Mouse (Mus musculus): ENCODE measurements at regions not wholly inside any gene's neighbourhood (a gene's known extent, or its start where the extent isn't known, plus 50 kb on each side); places are given as distances from the start of the nearest gene placed in this dataset.
A peak's percentile ranks its signal among the peaks of the same experiment; 100 is the strongest.

- H3K36me3 ChIP-seq (ENCODE audit: control insufficient read depth, insufficient read depth, low read length) = no peaks in the 10 kb centered on the region
- H3K4me3 ChIP-seq (ENCODE audit: low read depth, low read length) = no peak overlapping the region
- H3K9me3 ChIP-seq (ENCODE audit: control insufficient read depth, low read length) = no peaks in the 10 kb centered on the region
- no peak overlapping the region for H3K27ac ChIP-seq (ENCODE audit: low read depth)
- DNase-seq (ENCODE audit: low spot score) (no peak), ATAC-seq (replicated peaks; ENCODE audit: low FRiP score, low TSS enrichment, low read depth) (no peak)
- no peak overlapping the region for H3K9ac ChIP-seq (ENCODE audit: low read length)
- no peaks in the 10 kb centered on the region for H3K4me1 ChIP-seq (replicated peaks; ENCODE audit: control insufficient read depth, insufficient read depth, low read length)
- no peak overlapping the region for H3K4me2 ChIP-seq (ENCODE audit: low read length)
- H3K27me3 ChIP-seq (replicated peaks; ENCODE audit: control insufficient read depth, insufficient read depth, low read length) = no peaks in the 10 kb centered on the region
Measured at GRCm38 (mm10) chr1:119364901-119365300, 57.1 kb downstream of the Inhbb start.

DNA sequence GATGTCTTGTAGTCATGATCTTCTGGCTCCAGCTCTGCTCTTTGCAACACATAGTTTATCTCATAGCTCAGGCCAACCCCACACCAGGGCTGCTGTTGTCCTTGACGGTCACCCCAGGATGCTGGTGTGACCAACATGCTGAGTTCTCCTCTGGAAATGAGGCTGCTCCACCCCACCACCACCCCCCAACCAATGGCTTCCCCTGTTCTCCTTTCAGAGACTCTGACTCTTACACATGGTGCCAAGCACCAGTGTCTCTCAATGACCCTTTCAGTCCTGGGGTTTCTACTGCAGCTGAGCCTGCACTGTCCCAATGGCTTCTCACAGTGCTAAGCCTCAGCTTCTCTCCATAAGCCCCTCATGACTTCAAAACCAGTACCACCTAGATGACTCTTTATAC, 64.0 kb downstream of the Inhbb start:
- H3K27me3 ChIP-seq (replicated peaks; ENCODE audit: control insufficient read depth, insufficient read depth, low read length) = no peaks in the 10 kb centered on the region
- no peak overlapping the region for H3K9ac ChIP-seq (ENCODE audit: low read length)
- H3K9me3 ChIP-seq (ENCODE audit: control insufficient read depth, low read length) = no peaks in the 10 kb centered on the region
- no peaks in the 10 kb centered on the region for H3K36me3 ChIP-seq (ENCODE audit: control insufficient read depth, insufficient read depth, low read length)
- H3K4me3 ChIP-seq (ENCODE audit: low read depth, low read length) = no peak overlapping the region
- no peaks in the 10 kb centered on the region for H3K4me1 ChIP-seq (replicated peaks; ENCODE audit: control insufficient read depth, insufficient read depth, low read length)
- WGBS = 86% methylated on average over 1 of the region's 1 CpGs
- DNase-seq (ENCODE audit: low spot score) (no peak), ATAC-seq (replicated peaks; ENCODE audit: low FRiP score, low TSS enrichment, low read depth) (no peak)
- no peak overlapping the region for H3K27ac ChIP-seq (ENCODE audit: low read depth)
- no peak overlapping the region for H3K4me2 ChIP-seq (ENCODE audit: low read length)

DNA sequence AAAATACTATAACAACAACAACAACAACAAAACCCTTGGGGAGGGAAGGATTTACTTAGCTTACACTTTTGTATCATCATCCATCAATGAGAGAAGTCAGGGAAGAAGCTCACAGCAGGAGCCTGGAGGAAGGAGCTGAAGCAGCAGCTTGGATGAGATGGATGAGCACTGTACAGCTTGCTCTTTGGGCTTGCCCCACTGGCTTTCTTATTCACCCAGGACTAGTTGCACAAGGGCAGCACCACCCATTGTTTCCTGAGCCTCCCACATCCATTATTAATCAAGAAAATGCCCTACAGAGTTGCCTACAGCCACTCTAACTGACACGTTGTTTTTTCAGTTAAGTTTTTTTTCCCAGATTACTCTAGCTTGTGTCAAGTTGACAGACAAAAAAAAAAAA, 65.1 kb downstream of the Inhbb start:
- Histone ChIP-seq H3K4me2 (ENCODE audit: low read length) (no peak overlapping the region), H3K4me3 (ENCODE audit: low read depth, low read length) (no peak overlapping the region), H3K9me3 (ENCODE audit: control insufficient read depth, low read length) (no peaks in the 10 kb centered on the region), H3K27ac (ENCODE audit: low read depth) (no peak overlapping the region), H3K4me1 (replicated peaks; ENCODE audit: control insufficient read depth, insufficient read depth, low read length) (no peaks in the 10 kb centered on the region), H3K36me3 (ENCODE audit: control insufficient read depth, insufficient read depth, low read length) (no peaks in the 10 kb centered on the region), H3K9ac (ENCODE audit: low read length) (no peak overlapping the region), H3K27me3 (replicated peaks; ENCODE audit: control insufficient read depth, insufficient read depth, low read length) (no peaks in the 10 kb centered on the region)
- no peak for DNase-seq (ENCODE audit: low spot score)
- 62% methylated on average over 1 of the region's 1 CpGs for WGBS
- no peak for ATAC-seq (replicated peaks; ENCODE audit: low FRiP score, low TSS enrichment, low read depth)

- no peaks in the 10 kb centered on the region for H3K9me3 ChIP-seq (ENCODE audit: control insufficient read depth, low read length)
- no peak for DNase-seq (ENCODE audit: low spot score)
- WGBS = 85% methylated on average over 5 of the region's 5 CpGs
- no peak overlapping the region for H3K27ac ChIP-seq (ENCODE audit: low read depth)
- H3K9ac ChIP-seq (ENCODE audit: low read length) = no peak overlapping the region
- H3K4me1 ChIP-seq (replicated peaks; ENCODE audit: control insufficient read depth, insufficient read depth, low read length) = no peaks in the 10 kb centered on the region
- H3K4me2 ChIP-seq (ENCODE audit: low read length) = no peak overlapping the region
- ATAC-seq (replicated peaks; ENCODE audit: low FRiP score, low TSS enrichment, low read depth) = no peak
- no peak overlapping the region for H3K4me3 ChIP-seq (ENCODE audit: low read depth, low read length)
- no peaks in the 10 kb centered on the region for H3K36me3 ChIP-seq (ENCODE audit: control insufficient read depth, insufficient read depth, low read length)
- H3K27me3 ChIP-seq (replicated peaks; ENCODE audit: control insufficient read depth, insufficient read depth, low read length) = no peaks in the 10 kb centered on the region
Measured at GRCm38 (mm10) chr1:119355456-119355855, 66.6 kb downstream of the Inhbb start.

GRCm38 (mm10) chr1:119351567-119351966, 70.5 kb downstream of the Inhbb start:
- no peak overlapping the region for H3K4me2 ChIP-seq (ENCODE audit: low read length)
- WGBS = 95% methylated on average over 8 of the region's 8 CpGs
- DNase-seq (ENCODE audit: low spot score) = no peak
- H3K27me3 ChIP-seq (replicated peaks; ENCODE audit: control insufficient read depth, insufficient read depth, low read length) = no peaks in the 10 kb centered on the region
- peaks cover 3% of the 10 kb centered on the region; the same call in 1 of the 2 replicates for H3K4me1 ChIP-seq (replicated peaks; ENCODE audit: control insufficient read depth, insufficient read depth, low read length)
- no peak overlapping the region for H3K27ac ChIP-seq (ENCODE audit: low read depth)
- ATAC-seq (replicated peaks; ENCODE audit: low FRiP score, low TSS enrichment, low read depth) = no peak
- H3K36me3 ChIP-seq (ENCODE audit: control insufficient read depth, insufficient read depth, low read length) = no peaks in the 10 kb centered on the region
- no peak overlapping the region for H3K9ac ChIP-seq (ENCODE audit: low read length)
- H3K4me3 ChIP-seq (ENCODE audit: low read depth, low read length) = no peak overlapping the region
- no peaks in the 10 kb centered on the region for H3K9me3 ChIP-seq (ENCODE audit: control insufficient read depth, low read length)

GRCm38 (mm10) chr1:119350846-119351245, 71.2 kb downstream of the Inhbb start:
- H3K9me3 ChIP-seq (ENCODE audit: control insufficient read depth, low read length) = no peaks in the 10 kb centered on the region
- H3K4me2 ChIP-seq (ENCODE audit: low read length) = no peak overlapping the region
- H3K9ac ChIP-seq (ENCODE audit: low read length) = no peak overlapping the region
- peaks cover 3% of the 10 kb centered on the region; the same call in 1 of the 2 replicates for H3K4me1 ChIP-seq (replicated peaks; ENCODE audit: control insufficient read depth, insufficient read depth, low read length)
- ATAC-seq (replicated peaks; ENCODE audit: low FRiP score, low TSS enrichment, low read depth) = no peak
- no peaks in the 10 kb centered on the region for H3K27me3 ChIP-seq (replicated peaks; ENCODE audit: control insufficient read depth, insufficient read depth, low read length)
- no peak overlapping the region for H3K27ac ChIP-seq (ENCODE audit: low read depth)
- H3K4me3 ChIP-seq (ENCODE audit: low read depth, low read length) = no peak overlapping the region
- 90% methylated on average over 4 of the region's 4 CpGs for WGBS
- DNase-seq (ENCODE audit: low spot score) = no peak
- no peaks in the 10 kb centered on the region for H3K36me3 ChIP-seq (ENCODE audit: control insufficient read depth, insufficient read depth, low read length)

DNA sequence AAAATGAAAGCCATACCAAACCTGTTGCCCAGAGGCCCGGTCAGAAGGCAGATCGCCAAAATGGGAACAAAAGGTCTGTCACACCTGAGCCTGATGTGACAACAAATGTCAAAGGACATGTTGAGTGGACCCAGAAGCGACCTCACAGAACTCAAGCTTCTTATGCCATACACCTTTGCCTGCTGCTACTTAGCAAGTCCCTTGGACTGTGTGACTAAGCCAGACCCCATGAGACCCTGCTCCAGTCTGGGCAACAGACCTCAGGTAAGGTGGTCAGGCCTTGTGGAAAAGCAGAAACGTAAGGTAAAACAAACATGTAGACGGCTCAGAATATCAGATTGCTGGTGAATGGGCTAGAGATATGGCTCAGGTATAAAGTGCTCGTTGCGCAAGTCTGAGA, 71.8 kb downstream of the Inhbb start:
- peaks cover 3% of the 10 kb centered on the region; the same call in 1 of the 2 replicates for H3K4me1 ChIP-seq (replicated peaks; ENCODE audit: control insufficient read depth, insufficient read depth, low read length)
- no peaks in the 10 kb centered on the region for H3K27me3 ChIP-seq (replicated peaks; ENCODE audit: control insufficient read depth, insufficient read depth, low read length)
- H3K4me2 ChIP-seq (ENCODE audit: low read length) = no peak overlapping the region
- ATAC-seq (replicated peaks; ENCODE audit: low FRiP score, low TSS enrichment, low read depth) (no peak), DNase-seq (ENCODE audit: low spot score) (no peak)
- no peak overlapping the region for H3K9ac ChIP-seq (ENCODE audit: low read length)
- WGBS = 88% methylated on average over 7 of the region's 7 CpGs
- H3K9me3 ChIP-seq (ENCODE audit: control insufficient read depth, low read length) = no peaks in the 10 kb centered on the region
- no peaks in the 10 kb centered on the region for H3K36me3 ChIP-seq (ENCODE audit: control insufficient read depth, insufficient read depth, low read length)
- H3K27ac ChIP-seq (ENCODE audit: low read depth) = no peak overlapping the region
- H3K4me3 ChIP-seq (ENCODE audit: low read depth, low read length) = no peak overlapping the region

- Histone ChIP-seq H3K4me3 (ENCODE audit: low read depth, low read length) (no peak overlapping the region), H3K4me1 (replicated peaks; ENCODE audit: control insufficient read depth, insufficient read depth, low read length) (peaks cover 3% of the 10 kb centered on the region; the same call in 1 of the 2 replicates), H3K27ac (ENCODE audit: low read depth) (no peak overlapping the region), H3K27me3 (replicated peaks; ENCODE audit: control insufficient read depth, insufficient read depth, low read length) (no peaks in the 10 kb centered on the region), H3K9ac (ENCODE audit: low read length) (0 out of 2 replicates have a peak overlapping the region, but pooled peaks have one; percentile 7), H3K36me3 (ENCODE audit: control insufficient read depth, insufficient read depth, low read length) (no peaks in the 10 kb centered on the region), H3K9me3 (ENCODE audit: control insufficient read depth, low read length) (no peaks in the 10 kb centered on the region), H3K4me2 (ENCODE audit: low read length) (no peak overlapping the region)
- ATAC-seq (replicated peaks; ENCODE audit: low FRiP score, low TSS enrichment, low read depth) (no peak; the same call in 1 of the 2 replicates), DNase-seq (ENCODE audit: low spot score) (no peak)
- WGBS = 29% methylated on average over 18 of the region's 18 CpGs
Measured at GRCm38 (mm10) chr1:119348456-119349208, 73.4 kb downstream of the Inhbb start.

DNA sequence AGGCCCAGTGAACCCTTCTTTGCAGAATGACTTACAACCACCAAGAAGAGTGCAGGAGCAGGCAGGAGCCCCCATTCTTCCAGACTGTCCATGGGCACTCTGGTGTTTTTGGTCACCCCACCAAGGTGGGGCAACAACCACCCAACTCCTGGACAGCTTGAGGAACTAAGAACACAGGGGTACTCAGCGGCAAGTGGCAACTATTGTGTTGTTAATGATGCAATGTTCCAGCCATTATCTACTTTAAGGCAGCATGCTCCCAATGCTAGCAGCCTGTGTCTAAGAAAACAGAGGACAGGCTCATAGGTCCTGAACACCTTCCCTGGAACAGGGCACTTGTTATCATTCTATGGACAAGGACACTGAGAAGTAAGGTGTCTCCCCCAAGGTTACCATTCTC, 74.3 kb downstream of the Inhbb start:
- H3K4me1 ChIP-seq (replicated peaks; ENCODE audit: control insufficient read depth, insufficient read depth, low read length) = peaks cover 3% of the 10 kb centered on the region; the same call in 1 of the 2 replicates
- H3K4me3 ChIP-seq (ENCODE audit: low read depth, low read length) = no peak overlapping the region
- no peak overlapping the region for H3K4me2 ChIP-seq (ENCODE audit: low read length)
- no peak overlapping the region for H3K27ac ChIP-seq (ENCODE audit: low read depth)
- H3K27me3 ChIP-seq (replicated peaks; ENCODE audit: control insufficient read depth, insufficient read depth, low read length) = no peaks in the 10 kb centered on the region
- ATAC-seq (replicated peaks; ENCODE audit: low FRiP score, low TSS enrichment, low read depth) (no peak), DNase-seq (ENCODE audit: low spot score) (no peak)
- no peaks in the 10 kb centered on the region for H3K36me3 ChIP-seq (ENCODE audit: control insufficient read depth, insufficient read depth, low read length)
- H3K9ac ChIP-seq (ENCODE audit: low read length) = no peak overlapping the region
- no peaks in the 10 kb centered on the region for H3K9me3 ChIP-seq (ENCODE audit: control insufficient read depth, low read length)
- 100% methylated on average over 1 of the region's 1 CpGs for WGBS
